Mouse (Mus musculus): Measurements from ENCODE around the gene 1700025G04Rik.

1700025G04Rik gene

DNA sequence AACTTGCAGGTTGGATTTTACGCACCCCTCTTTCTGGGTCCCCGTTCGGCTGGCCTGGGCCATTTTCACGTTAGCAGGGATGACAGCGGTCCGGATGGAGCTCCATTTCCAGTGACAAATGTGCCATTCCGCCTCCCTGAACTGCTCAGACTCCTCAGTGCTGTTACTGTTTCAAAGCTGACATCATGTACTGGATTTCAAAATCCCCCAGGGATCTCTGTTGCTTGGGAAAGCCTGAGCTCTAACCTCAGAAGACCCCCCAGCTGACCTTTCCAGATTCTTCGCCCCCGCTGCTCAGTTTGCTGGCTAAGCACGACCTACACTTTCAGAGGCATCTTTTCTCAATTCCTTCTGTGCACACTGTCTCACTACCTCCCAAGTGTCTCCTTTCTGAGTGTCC, 128.7 kb downstream of the 1700025G04Rik start:
- DNase-seq (ENCODE audit: low spot score) = peak; percentile 59

DNA sequence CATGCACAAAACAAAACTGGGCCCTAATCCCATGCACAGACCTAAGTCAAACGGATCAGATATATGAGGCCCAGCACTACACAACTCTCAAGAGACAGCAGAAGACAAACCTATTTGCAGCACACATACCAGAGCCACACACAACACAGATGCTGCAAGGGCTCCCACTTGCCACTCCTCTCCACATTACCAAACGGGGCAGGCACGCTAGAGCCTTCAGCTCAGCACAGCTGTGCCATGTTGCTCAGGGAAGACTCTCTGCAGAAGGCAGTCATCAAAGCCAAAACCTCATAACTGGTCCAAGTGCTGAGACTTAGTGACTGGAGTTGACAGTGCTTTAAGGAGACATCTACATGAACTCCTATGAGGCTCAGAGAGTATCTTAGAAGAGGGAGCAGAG, 130.9 kb downstream of the 1700025G04Rik start:
- no peak for DNase-seq (ENCODE audit: low spot score)

DNA sequence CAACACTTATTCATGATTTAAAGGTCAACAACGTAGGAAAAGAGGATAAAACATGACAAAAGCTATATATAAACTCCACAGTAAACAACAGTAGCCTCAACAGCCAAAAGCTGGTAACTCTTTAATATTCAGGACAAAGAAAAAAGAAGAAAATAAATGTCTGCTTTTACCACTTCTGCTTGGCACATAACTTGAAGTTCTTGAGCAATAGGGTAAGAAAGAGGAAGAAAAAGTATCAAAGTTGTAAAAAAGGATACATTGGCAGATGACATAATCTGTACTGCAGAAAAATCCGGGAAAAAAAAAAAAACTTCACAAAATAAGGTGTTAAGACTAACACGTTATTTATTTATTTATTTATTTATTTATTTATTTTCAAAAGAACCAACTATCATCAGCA, 131.5 kb downstream of the 1700025G04Rik start:
- no peak for DNase-seq (ENCODE audit: low spot score)

DNA sequence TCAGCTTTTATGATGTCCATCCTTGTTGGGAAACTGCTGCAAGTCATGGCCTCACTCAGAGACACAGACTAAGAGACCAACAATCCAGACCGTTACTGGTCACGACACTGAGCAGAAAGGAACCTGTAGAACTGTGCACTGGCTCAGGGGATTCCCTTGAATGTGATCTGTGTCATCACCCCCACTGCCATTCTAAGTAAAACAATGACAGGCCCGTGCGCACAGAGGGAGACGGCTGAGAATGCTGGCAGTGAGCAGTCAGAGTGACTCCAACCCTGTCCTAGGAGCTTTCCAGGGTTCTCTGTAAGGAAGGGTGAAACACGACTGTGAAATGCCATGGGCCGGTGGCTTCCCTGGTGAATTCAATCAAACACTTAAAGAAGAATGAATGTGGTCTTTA, 132.3 kb downstream of the 1700025G04Rik start:
- DNase-seq (ENCODE audit: low spot score) = no peak

DNA sequence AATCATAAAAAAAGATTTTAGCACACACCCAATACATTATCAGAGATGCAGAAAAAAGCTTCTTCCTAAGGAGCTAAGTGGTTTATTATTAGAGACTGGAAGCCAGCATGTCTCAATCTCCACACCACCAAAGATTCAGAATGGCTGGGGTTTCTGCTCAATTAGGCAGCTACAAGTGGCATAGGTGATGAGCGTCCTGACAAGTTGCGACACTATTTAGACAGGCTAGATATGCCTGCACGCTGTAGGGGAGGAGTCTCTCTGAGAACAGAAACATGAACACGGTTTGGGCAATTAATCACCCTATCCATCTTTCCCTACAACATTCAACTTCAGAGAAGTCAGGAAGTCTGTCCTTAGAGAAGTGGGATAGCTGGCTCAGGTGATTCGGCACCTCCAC, 134.1 kb downstream of the 1700025G04Rik start:
- no peak for DNase-seq (ENCODE audit: low spot score)

DNA sequence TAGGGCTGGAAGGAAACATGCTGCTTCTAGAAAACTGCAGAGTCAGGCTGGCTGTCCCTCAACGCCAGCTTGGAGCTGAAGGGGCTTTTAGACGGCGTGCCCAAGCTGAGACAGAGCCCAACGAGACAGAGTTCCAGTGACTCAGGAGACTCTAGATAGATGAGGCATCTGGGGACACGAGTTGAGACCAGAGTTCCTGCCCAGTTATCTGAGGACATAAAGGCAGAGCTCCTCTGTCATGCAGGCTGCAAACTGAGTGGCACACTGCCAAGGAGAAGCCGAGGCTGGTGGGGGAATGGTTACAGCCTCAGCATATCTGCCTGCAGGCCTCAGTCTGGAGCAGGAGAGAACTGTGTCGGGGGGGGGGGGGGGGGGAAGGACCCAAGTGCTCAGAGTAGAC, 136.4 kb downstream of the 1700025G04Rik start:
- DNase-seq (ENCODE audit: low spot score) = no peak

DNA sequence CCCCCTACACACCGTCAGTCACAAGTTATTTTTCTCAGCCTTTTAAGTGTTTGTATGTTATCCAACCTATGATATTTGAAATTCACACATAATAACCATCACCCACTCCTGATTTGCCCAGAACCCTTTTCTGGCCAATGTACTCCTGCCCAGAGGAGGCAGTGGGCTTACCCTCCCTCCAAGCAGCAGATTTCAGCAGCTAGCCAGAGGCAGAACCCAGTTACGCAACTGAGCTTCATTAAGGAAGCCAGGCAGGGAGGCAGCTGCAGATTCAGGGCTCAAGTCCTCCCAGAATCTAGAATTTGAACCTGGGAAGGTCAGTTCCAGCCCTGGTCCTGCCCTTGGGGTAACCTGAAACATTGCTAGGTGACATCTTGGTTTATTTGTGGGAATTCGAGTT, 141.9 kb downstream of the 1700025G04Rik start:
- DNase-seq (ENCODE audit: low spot score) = no peak

DNA sequence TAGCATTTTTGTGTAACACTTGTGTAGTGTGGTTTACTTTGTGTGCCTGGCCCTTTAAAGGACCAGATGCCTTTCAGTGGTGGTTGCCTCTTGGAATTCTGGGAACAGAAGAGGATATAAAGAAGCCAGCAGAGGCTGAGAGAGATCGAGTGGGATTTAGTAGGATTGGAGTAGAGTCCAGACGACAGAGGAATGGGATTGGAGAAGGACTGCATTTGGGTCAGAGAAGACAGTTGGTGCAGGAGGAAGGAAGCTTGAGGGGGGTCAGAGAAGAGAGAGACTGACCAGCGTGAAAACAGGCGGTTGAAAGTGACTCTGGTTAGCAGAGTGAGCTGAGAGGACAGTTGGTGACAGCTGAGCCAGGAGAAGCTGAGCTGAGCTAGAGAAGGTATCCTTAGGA, 142.4 kb downstream of the 1700025G04Rik start:
- no peak for DNase-seq (ENCODE audit: low spot score)

DNA sequence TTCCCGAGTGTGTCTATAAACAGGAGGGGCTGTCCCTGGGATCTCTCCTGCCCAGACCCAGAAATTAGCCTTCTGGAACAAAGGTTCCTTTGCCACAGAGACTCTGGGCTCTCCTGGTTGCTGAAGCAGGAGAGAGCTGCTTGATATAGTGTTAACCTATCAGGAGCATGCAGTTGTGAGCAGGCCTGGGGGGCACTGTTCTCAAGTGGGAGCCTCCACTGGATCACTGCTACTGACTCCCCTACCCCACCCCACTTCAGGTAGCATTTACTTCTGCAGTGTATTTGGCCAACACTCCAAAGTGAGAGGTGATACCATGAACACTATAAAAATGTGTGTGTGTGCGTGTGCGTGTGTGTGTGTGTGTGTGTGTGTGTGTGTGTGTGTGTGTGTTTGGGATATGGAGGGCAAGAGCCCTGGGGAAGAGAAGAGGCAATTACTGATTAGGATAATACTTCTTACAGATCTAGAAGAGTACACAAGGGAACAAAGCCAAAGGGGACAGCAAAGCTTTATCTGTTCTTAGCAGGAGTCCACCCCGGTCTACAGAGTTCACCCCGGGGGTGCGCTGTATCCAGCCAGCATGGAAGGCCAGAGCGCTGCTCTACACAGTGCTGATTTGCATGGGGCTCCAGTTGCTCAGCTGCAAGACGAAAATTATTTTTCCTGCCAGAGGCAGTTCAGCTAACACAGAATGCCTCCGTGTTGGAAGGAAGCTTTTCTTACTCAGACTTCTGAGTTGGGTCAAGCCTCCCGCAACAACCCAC, 145.3 kb downstream of the 1700025G04Rik start:
- DNase-seq (ENCODE audit: low spot score) = peak; percentile 40

DNA sequence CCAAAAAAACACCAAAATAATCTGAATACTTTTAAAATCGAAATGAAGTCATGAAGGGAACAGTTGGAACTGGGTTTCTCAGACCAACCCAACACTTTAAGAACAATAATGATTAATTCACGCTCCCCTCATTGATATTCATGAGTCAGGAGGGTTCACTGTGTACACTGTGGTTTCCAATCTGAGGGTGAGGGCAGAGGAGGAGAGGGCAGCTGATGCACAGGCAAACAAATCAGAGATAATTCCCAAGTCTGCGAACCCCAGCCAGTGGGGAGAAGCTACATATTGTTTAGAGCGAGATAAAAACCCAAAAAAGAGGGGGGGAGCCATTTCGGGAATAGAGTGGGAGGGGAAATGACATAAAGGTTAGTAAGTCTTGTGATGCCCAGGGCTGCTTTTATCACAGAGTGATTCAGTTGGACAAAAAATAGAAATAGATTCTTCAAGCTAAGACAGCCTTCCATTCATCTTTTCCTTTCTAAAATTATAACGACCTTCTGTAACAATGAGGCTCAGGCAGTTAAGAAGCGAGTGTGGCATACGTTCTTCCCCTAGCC, 146.2 kb downstream of the 1700025G04Rik start:
- DNase-seq (ENCODE audit: low spot score) = no peak

DNA sequence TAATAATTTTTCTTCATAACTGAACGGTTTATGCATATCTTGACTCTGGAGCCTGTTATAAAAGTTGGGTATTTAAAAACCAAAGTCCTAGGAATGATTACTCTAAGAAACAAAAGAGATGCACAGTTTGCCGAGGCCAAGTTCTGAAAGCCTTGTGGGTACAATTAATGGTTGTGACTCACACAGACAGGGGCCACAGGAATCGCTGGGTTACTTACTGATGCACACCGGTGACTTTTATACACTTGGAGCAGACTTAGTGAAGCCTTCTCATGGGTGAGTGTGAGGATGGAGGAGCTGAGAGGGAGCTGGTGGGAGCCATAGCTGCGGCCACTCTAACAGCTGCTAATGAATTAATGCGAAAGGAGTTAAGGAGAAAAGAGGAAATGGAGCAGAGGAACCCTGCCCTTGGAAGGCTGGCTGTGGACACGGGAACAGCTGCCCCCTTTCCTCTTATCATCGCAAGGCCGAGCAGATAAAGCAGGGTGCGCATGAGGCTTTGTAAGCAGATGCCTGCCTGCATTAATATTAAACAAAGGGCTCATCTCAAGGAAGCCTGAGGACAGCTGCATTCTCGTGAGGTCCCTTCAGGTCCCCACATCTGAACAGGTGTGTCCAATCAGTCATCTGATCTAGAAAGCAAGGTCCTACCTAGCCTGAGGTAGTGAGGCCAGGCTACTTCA, 146.8 kb downstream of the 1700025G04Rik start:
- DNase-seq (ENCODE audit: low spot score) = no peak

DNA sequence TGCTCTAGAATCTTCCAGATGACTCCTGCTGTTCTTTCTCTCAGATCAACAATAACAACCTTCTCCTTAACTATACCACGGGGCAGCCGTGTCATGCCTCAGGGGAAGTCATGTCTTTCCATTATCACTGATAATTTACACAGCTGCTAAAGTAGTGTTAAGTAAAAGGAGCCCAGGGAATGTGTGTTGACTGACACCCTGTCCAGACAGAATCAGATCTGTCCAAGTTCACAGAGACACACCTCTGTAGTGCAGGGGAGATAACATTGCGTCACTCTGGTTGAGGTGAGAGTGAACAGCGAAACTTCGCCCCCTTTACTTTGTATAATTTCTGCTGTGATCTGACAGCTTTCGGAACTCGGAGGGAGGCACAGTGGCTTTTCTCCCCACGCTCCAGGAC, 149.9 kb downstream of the 1700025G04Rik start:
- no peak for DNase-seq (ENCODE audit: low spot score)

DNA sequence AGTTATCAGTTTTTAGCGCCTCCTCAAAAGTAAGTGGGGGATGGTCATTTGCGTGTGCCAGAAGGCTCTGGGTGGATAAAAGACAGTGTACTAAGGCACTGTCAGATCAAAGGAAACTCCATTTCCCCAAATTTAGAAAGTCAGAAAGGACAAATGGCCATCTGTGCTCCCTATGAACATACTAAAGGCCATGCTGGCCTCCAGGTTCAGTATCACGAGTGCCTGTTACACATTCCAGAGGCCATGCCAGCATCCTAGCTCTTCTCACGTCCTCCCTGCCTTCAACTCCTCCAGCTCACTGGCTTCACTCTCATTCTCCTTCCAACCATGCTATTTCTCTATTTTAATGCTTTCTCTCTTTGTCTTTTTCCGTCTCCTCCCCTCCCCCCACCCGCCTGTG, 150.4 kb downstream of the 1700025G04Rik start:
- DNase-seq (ENCODE audit: low spot score) = no peak

DNA sequence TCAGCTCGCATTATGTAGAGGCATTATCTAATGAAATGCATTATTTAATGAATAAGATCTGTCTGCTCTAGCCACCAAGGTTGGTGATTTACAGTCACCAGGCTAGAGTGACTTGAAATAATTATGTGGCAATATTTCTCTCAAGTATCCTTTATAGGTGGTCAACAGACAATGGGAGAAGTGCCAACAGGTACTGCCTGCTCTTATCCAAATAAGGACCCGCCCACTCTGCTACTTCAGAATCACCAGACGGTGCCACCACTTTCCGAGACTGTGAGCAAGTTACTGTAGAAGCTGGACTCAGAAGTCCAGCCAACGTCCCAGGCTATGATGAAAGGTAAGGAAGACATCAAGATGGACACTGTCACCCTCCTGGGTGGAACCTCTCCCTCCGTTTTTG, 156.3 kb downstream of the 1700025G04Rik start:
- DNase-seq (ENCODE audit: low spot score) = no peak

DNA sequence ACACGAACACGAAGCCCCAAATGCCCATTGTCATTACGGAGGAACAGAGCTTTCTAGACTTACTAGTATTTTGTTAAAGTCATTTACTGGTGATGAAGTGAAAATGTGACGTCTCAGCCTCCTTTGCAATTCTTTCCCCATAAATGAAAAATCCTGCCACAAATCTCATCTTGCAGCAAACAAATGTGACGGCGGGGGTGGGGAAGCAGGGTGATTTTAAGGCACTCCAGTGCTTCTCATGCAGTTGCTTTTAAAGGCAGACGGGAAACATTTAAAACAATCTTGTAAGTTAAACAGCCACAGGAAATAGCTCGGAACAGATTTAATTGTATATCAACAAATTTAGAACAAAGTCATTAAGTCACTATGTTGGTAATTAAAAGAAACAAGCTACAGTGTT, 163.1 kb downstream of the 1700025G04Rik start:
- DNase-seq (ENCODE audit: low spot score) = no peak

DNA sequence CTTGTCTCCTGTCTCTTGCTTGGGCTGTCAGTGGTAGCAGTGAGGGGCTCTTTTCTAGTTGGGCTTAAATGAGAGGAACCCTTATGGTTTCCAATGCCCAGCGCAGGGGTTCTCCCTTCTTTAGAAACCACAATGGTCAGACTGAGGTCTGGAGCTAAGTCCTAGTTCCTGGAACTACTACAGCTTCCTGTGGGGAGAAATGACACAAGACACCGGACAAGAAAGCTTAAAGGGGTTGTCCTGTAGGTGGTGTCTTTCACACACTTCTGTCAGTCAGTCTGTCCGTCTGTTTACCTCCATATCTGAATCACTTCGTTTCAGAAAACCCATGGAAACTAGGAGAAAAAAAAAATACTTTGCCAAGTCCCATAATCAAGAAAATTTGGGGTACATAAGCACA, 163.8 kb downstream of the 1700025G04Rik start:
- no peak for DNase-seq (ENCODE audit: low spot score)

DNA sequence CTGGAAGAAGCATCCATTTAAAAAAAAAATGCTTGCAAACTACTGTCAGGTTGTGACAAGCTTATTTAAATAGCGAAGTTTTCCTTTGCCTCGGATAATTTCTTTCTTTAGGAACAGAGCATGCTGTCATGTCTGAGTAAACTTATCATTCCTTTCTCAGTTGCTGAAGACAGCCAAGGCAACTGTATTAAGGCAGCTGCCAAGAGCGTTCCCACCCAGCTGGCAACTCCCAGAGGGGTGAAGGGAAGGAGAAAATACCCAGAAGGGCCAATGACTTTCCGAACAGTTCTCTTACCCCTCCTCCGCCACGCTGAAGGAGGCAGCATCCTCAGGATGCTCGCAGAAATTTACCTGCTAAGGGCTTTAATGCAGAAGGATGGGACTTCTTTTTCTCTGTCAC, 164.2 kb downstream of the 1700025G04Rik start:
- no peak for DNase-seq (ENCODE audit: low spot score)

DNA sequence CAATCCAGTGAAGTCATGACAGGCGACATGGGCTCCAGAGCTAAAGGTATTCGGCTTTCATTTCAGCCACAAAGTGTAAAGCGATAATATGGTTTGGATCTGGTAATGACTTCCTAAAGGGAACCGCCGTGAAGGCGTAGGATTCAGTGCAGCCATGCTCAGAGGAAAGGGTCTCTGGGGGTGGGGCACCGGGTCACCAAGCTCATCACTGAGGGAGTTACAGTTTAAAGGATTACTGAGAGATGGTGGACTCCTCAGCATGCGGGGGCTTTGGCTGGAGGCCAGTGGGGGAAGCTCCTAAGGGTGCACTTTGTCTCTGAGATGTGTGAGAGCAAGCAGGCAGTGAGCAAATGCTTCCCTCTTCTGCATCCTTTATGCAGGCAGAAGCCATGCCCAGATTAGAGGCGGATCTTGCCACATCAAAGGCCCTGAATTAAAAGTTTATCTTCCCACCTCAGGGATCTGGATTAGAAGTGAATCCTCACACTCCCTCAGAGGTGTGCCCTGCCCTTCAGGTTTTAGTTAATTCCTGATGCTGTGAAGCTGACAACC, 171.0 kb downstream of the 1700025G04Rik start:
- no peak for DNase-seq (ENCODE audit: low spot score)

DNA sequence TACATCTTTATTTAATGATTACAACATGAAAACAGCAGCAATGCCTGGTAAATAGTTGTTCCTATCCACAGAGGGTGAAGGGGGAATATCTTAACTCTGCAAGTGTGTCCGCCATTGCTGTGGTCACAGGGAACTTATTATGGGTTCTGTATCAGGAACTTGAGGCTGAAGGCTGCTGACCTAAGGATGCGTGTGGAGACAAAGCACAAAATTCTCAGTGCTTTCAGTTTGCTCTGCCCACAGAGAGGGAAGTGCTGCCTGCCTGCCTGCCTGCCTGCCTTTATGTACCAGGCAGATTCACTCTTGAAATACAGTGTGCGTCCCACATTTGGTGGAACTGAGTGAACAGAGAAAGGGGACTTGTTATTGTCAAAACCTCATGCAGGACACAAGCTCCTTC, 172.2 kb downstream of the 1700025G04Rik start:
- DNase-seq (ENCODE audit: low spot score) = no peak

DNA sequence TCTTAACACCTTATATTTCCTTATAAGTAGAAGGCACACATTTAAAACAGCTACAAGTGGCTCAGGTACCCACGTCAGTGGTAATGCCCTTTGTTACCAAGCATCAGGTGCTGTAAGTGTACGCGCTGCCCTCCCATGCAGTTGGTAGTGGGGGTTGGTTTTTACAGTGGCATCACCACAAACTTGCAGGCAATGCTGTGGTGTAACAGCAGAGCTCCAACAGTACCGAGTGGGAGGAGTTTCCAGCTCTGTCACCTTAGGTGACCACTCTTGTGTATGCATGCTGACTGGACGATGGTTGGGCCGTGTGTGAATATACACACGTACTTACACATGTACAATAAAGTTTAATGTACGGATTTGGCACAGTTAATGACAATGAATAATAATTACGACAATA, 175.4 kb downstream of the 1700025G04Rik start:
- DNase-seq (ENCODE audit: low spot score) = no peak

DNA sequence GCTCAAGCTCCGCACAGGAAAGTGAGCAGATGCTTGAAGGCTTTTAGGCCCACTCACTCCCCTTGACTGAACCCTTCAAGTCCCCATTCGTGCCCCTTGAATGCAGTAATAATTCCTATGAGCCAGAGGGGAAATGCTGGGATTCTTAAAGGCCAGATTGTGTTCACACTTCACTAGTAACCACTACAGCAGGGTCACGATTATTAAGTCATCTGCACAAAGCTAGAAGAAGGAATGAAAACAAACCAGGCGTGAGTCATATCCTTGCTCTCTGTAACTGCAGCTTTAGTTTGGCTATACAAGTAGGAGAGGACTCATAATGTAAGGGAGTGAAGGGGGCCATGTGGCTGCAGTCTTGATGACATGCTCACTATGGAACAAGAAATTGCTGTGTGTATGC, 182.9 kb downstream of the 1700025G04Rik start:
- DNase-seq (ENCODE audit: low spot score) = no peak

DNA sequence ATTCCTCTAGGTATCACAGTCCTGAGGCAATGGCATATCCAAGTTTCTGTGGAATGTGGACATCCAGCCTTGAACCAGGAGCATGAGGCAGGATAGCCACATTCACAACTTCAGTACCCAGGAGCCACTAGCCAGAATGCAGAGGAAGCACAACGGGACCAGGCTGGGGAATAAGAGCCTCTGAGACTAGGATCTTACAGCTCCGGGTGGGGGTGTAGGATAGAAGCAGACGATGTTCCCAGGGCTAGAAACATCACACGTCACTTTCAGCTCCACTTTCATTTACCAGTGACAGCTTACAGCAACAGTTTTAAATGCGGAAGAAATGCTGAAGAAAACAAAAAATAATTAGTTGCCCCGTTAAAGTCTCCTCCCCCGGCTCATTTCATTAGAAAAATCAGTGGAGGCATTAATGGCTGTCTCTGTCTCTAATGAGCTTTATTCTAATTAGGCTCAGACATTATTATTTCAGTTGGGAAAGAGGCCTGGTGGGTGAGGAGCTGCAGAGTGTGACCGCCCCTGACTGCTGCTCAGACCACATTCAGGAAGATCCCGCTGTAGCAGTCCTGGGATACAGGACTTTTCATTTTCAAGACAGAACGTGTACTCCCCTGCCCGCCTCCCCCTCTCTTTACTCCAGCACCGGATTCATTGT, 189.1 kb downstream of the 1700025G04Rik start:
- no peak for DNase-seq (ENCODE audit: low spot score)

DNA sequence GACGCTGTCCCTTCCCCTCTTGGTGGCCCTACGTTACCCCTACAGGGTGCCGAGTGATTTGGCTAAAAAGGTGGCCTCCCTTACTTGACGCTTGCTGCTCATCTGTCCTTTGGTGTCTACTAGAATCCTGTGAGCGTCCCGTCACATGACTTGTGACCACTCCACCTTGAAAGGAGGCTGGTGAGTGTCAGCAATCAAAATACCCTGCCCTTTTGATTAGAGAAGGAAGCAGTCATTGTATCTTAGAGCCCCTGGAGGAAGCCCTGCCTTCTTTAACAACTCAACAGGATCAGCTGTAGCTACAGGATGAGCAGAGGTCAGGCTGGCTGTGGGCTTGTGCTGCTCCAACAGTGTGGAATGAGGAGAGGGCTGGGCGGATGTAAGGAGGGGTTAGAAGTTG, 190.0 kb downstream of the 1700025G04Rik start:
- DNase-seq (ENCODE audit: low spot score) = no peak

Data from embryo, embryonic 10.5 days (tissue).